Mouse (Mus musculus): Measurements from ENCODE around the gene Dazap1.

DNA sequence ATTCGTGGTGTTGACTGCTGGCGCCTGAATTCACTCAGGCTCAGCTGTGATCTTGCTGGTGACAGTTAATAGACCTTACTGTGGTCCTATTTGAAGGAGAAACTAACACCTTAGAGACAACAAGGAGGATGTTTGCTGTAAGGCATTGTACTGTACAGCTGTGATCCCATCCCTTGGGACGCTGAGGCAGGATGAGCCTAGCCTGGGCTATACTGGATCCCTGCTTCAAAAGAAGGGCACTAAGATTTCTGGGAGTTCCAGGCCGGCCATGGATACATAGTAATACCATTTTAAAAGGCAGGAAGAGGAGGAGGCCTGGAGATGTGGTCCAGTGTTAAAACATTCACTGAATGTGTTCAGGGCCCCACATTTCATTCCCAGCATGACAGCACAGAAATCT, 10.7 kb upstream of the Dazap1 start:
- TF ChIP-seq CTCF (IDR thresholded peaks at IDR 0.05; ENCODE audit: low read depth, low read length) (no peak), POLR2A (IDR thresholded peaks at IDR 0.05; ENCODE audit: borderline replicate concordance, low read depth, low read length) (no peak)

All from bone marrow macrophage, adult 2 months (primary cell).